26 mouse cellular contexts compared by ENCODE assay signal in genomic region chr17:78240161-78240560, GRCm38 (mm10).
"Had no signal": no experiment of that assay in that cellular context is flagged by ENCODE, and none has a peak within 500 bp of the region (broad histone marks: within the 10 kb centered on the region; RNA-seq: fewer than 3 reads in every experiment).

No protein-coding gene starts in this region.

- H3K9ac ChIP-seq: embryonic facial prominence, embryonic 12.5 days; embryonic facial prominence, embryonic 13.5 days; embryonic facial prominence, embryonic 15.5 days; forebrain, embryonic 12.5 days; forebrain, embryonic 13.5 days; forebrain, embryonic 15.5 days; forebrain, postnatal 0 days had no signal

- H3K4me3 ChIP-seq: embryonic facial prominence, embryonic 10.5 days; embryonic facial prominence, embryonic 12.5 days; embryonic facial prominence, embryonic 13.5 days; embryonic facial prominence, embryonic 15.5 days; erythroblast, embryonic 14.5 days; forebrain, embryonic 10.5 days; forebrain, embryonic 12.5 days; forebrain, embryonic 13.5 days; forebrain, embryonic 15.5 days; gastrocnemius, adult 2 months; heart, adult 2 months had no signal

- H3K9me3 ChIP-seq: embryonic facial prominence, embryonic 10.5 days; embryonic facial prominence, embryonic 12.5 days; embryonic facial prominence, embryonic 13.5 days; embryonic facial prominence, embryonic 15.5 days; forebrain, embryonic 10.5 days; forebrain, embryonic 12.5 days; forebrain, embryonic 13.5 days; forebrain, embryonic 15.5 days had no signal

- DNase-seq: cerebellum, adult 9-10 months; cerebellum, adult 9-11 months; cerebellum, postnatal 10 days; cerebellum, postnatal 14 days; cerebellum, postnatal 25 days; cerebellum, postnatal 36 days; embryo, embryonic 11 days; forebrain, postnatal 0 days; gastrocnemius, adult 2 months; gastrocnemius, postnatal 10 days; gastrocnemius, postnatal 14 days; gastrocnemius, postnatal 25 days; gastrocnemius, postnatal 36 days; heart, adult 18-20 months; heart, adult 2 months had no signal

- H3K27ac ChIP-seq: embryonic facial prominence, embryonic 10.5 days; embryonic facial prominence, embryonic 12.5 days; embryonic facial prominence, embryonic 13.5 days; embryonic facial prominence, embryonic 15.5 days; forebrain, embryonic 10.5 days; forebrain, embryonic 12.5 days; forebrain, embryonic 13.5 days; forebrain, embryonic 15.5 days; gastrocnemius, adult 2 months; heart, adult 2 months had no signal

- H3K4me1 ChIP-seq: forebrain, embryonic 12.5 days had no signal

- H3K4me2 ChIP-seq: embryonic facial prominence, embryonic 12.5 days; embryonic facial prominence, embryonic 13.5 days; embryonic facial prominence, embryonic 15.5 days; forebrain, embryonic 12.5 days; forebrain, embryonic 13.5 days; forebrain, embryonic 15.5 days had no signal

- ATAC-seq: forebrain, embryonic 13.5 days; forebrain, embryonic 14.5 days; forebrain, embryonic 15.5 days; forebrain, embryonic 16.5 days; forebrain, postnatal 0 days had no signal

- H3K36me3 ChIP-seq: embryonic facial prominence, embryonic 15.5 days; forebrain, embryonic 15.5 days had no signal

- H3K27me3 ChIP-seq: embryonic facial prominence, embryonic 12.5 days; embryonic facial prominence, embryonic 13.5 days; embryonic facial prominence, embryonic 15.5 days; forebrain, embryonic 12.5 days; forebrain, embryonic 13.5 days; forebrain, embryonic 15.5 days had no signal
